Mouse (Mus musculus): ENCODE data around the gene Hs3st5. TPM values are rescaled to one million over a fixed set of nuclear protein-coding genes. Genes with fewer than 3 reads are reported as not detected.

Gene Hs3st5
- polyA plus RNA-seq (2012; ENCODE audit: insufficient read depth, insufficient read length, missing spikeins), result not detected in 2 replicates

- Histone ChIP-seq H3K4me1 (ENCODE audit: control insufficient read depth, insufficient read depth, low read length) (no peaks in the 10 kb centered on the region), H3K27ac (ENCODE audit: insufficient read depth, low read depth, low read length) (no peak within 1 kb of the TSS)
Observed at GRCm38 (mm10) chr10:36506727-36507555, at the start of gene Hs3st5. Gene Hs3st5, plus strand, starts transcription at chr10:36506814.

GRCm38 (mm10) chr10:36468664-36469063 lies 38.0 kb upstream of the Hs3st5 start:
- TF ChIP-seq CTCF (IDR thresholded peaks at IDR 0.05; ENCODE audit: low read depth, low read length), result no peak
- no peak for TF ChIP-seq POLR2A (IDR thresholded peaks at IDR 0.05; ENCODE audit: borderline replicate concordance, low read depth, low read length)
- H3K4me3 ChIP-seq (ENCODE audit: insufficient read depth, low read length), result no peak overlapping the region
- no peaks in the 10 kb centered on the region for H3K4me1 ChIP-seq (ENCODE audit: control insufficient read depth, insufficient read depth, low read length)
- no peak overlapping the region for H3K27ac ChIP-seq (ENCODE audit: insufficient read depth, low read depth, low read length)

More at GRCm38 (mm10) chr10:36506727-36507555, at the start of gene Hs3st5:
- TF ChIP-seq CTCF (IDR thresholded peaks at IDR 0.05; ENCODE audit: low read depth, low read length) (no peak), POLR2A (IDR thresholded peaks at IDR 0.05; ENCODE audit: borderline replicate concordance, low read depth, low read length) (no peak)
- no peak within 1 kb of the TSS for H3K4me3 ChIP-seq (ENCODE audit: insufficient read depth, low read length)

DNA sequence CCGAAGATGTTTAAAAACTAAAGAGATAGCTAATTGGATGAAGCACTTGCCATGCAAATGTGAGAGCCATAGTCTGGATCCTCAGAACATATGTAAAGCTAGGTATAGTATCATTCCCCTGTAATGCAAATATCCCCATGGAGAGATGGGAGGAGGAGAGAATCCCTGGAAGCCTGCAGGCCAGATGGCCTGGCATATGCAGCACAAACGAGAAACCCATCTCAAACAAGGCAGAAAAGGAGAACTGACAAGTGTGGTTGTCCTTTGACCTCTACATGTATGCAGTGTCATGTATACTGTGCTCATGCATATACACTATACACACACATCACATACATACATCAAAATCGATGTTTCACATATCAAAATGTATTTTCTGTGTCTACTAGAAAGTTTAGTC lies 35.5 kb upstream of the Hs3st5 start:
- Histone ChIP-seq H3K27ac (ENCODE audit: insufficient read depth, low read depth, low read length) (no peak overlapping the region), H3K4me3 (ENCODE audit: insufficient read depth, low read length) (no peak overlapping the region), H3K4me1 (ENCODE audit: control insufficient read depth, insufficient read depth, low read length) (no peaks in the 10 kb centered on the region)
- TF ChIP-seq CTCF (IDR thresholded peaks at IDR 0.05; ENCODE audit: low read depth, low read length), result no peak
- no peak for TF ChIP-seq POLR2A (IDR thresholded peaks at IDR 0.05; ENCODE audit: borderline replicate concordance, low read depth, low read length)

- Histone ChIP-seq H3K4me3 (ENCODE audit: insufficient read depth, low read length) (no peak overlapping the region), H3K4me1 (ENCODE audit: control insufficient read depth, insufficient read depth, low read length) (no peaks in the 10 kb centered on the region), H3K27ac (ENCODE audit: insufficient read depth, low read depth, low read length) (no peak overlapping the region)
- TF ChIP-seq CTCF (IDR thresholded peaks at IDR 0.05; ENCODE audit: low read depth, low read length) (no peak), POLR2A (IDR thresholded peaks at IDR 0.05; ENCODE audit: borderline replicate concordance, low read depth, low read length) (no peak)
Observed at GRCm38 (mm10) chr10:36474834-36475233, 31.8 kb upstream of the Hs3st5 start.

DNA sequence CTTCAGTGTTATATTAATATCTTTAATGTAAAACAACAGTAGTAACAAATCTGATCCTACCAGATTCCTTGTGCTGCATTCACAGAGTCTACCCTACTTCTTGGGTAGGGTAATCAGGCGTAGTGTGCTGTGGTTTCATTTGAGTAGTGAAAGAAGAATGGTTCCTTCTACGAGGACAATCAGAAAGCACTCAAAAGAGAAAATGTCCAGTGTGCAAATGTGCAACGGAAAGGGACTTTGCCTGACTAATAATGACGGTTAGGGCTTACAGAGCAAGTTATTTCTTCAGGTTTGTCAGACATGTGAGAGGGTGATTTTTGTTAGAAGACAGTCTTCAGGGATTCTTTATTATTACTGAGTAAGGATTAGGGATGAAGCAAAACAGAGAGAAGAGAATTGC lies 29.1 kb upstream of the Hs3st5 start:
- Histone ChIP-seq H3K27ac (ENCODE audit: insufficient read depth, low read depth, low read length) (no peak overlapping the region), H3K4me3 (ENCODE audit: insufficient read depth, low read length) (no peak overlapping the region), H3K4me1 (ENCODE audit: control insufficient read depth, insufficient read depth, low read length) (no peaks in the 10 kb centered on the region)
- no peak for TF ChIP-seq POLR2A (IDR thresholded peaks at IDR 0.05; ENCODE audit: borderline replicate concordance, low read depth, low read length)
- no peak for TF ChIP-seq CTCF (IDR thresholded peaks at IDR 0.05; ENCODE audit: low read depth, low read length)

- Histone ChIP-seq H3K4me1 (ENCODE audit: control insufficient read depth, insufficient read depth, low read length) (no peaks in the 10 kb centered on the region), H3K27ac (ENCODE audit: insufficient read depth, low read depth, low read length) (no peak overlapping the region), H3K4me3 (ENCODE audit: insufficient read depth, low read length) (no peak overlapping the region)
- TF ChIP-seq POLR2A (IDR thresholded peaks at IDR 0.05; ENCODE audit: borderline replicate concordance, low read depth, low read length) (no peak), CTCF (IDR thresholded peaks at IDR 0.05; ENCODE audit: low read depth, low read length) (no peak)
Observed at GRCm38 (mm10) chr10:36483362-36483761, 23.3 kb upstream of the Hs3st5 start.

DNA sequence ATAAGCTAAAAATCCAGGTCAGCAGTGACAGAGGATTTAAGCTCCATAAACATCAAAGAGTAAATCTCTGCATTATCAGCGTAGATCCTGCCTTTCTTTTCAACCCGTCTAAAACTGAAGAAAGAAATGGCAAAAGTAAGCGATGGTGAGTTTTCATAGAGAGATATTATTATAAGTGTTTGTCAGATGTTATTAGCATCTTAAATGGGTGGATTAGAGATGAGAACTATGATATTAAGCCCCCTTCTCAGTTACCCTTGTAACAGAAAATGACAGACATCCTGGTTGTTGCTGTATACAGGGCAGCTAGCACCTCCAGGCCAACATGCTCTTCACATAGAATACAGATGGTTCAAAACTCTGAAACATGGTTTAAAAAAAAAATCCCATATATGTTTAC lies 22.6 kb upstream of the Hs3st5 start:
- no peak for TF ChIP-seq POLR2A (IDR thresholded peaks at IDR 0.05; ENCODE audit: borderline replicate concordance, low read depth, low read length)
- TF ChIP-seq CTCF (IDR thresholded peaks at IDR 0.05; ENCODE audit: low read depth, low read length), result no peak
- no peak overlapping the region for H3K4me3 ChIP-seq (ENCODE audit: insufficient read depth, low read length)
- no peak overlapping the region for H3K27ac ChIP-seq (ENCODE audit: insufficient read depth, low read depth, low read length)
- H3K4me1 ChIP-seq (ENCODE audit: control insufficient read depth, insufficient read depth, low read length), result no peaks in the 10 kb centered on the region

DNA sequence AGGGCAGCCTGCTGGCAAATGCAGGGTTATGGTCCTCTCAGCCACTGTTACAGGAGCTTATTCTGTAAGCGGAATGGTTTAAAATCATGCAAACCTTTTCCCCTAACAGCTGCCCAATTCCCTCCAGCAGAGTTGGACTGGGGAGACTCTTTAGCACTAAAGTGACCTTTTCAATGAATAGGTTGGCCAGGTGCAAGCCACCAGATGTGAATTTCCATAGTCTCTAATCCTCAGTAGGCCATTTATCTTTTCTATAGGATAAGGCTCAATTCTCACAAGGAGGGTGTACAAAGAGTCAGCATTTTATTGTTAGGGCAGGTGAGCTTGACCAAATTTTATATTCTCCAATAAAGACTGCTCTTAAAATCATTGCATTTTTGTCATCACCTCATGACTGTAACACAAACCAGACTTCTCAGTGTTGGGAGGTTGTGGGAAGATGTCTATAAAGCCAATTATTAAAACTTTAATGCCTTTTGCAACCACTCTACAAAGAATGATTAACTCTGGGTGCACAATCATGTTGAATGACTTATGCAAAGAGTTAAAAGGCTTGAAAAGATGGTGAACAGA lies 21.8 kb upstream of the Hs3st5 start:
- no peak overlapping the region for H3K4me3 ChIP-seq (ENCODE audit: insufficient read depth, low read length)
- TF ChIP-seq CTCF (IDR thresholded peaks at IDR 0.05; ENCODE audit: low read depth, low read length) (no peak), POLR2A (IDR thresholded peaks at IDR 0.05; ENCODE audit: borderline replicate concordance, low read depth, low read length) (no peak)
- no peaks in the 10 kb centered on the region for H3K4me1 ChIP-seq (ENCODE audit: control insufficient read depth, insufficient read depth, low read length)

GRCm38 (mm10) chr10:36493566-36493965 lies 13.0 kb upstream of the Hs3st5 start:
- no peaks in the 10 kb centered on the region for H3K4me1 ChIP-seq (ENCODE audit: control insufficient read depth, insufficient read depth, low read length)
- H3K27ac ChIP-seq (ENCODE audit: insufficient read depth, low read depth, low read length), result no peak overlapping the region
- no peak overlapping the region for H3K4me3 ChIP-seq (ENCODE audit: insufficient read depth, low read length)
- TF ChIP-seq CTCF (IDR thresholded peaks at IDR 0.05; ENCODE audit: low read depth, low read length), result no peak
- TF ChIP-seq POLR2A (IDR thresholded peaks at IDR 0.05; ENCODE audit: borderline replicate concordance, low read depth, low read length), result no peak

More for the DNA sequence above, 21.8 kb upstream of the Hs3st5 start:
- H3K27ac ChIP-seq (ENCODE audit: insufficient read depth, low read depth, low read length), result no peak overlapping the region

DNA sequence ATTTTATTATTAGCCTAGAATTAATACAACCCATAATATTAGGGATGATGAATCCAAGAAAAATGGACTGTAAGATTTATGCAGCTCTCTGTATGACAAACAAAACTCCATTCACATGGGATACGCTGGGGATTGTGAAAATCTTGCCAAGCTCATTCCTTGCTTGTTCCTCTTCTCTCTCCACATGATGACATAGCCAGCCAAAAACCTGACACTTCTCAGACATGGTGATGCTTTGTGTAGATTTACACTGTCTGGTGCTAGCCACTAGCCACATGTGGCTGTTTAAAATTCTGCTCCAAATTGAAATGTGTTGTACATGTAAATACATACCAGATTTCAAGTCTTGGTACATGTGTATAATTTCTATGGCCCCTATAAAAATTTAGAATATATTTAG lies 6.9 kb upstream of the Hs3st5 start:
- TF ChIP-seq POLR2A (IDR thresholded peaks at IDR 0.05; ENCODE audit: borderline replicate concordance, low read depth, low read length), result no peak
- TF ChIP-seq CTCF (IDR thresholded peaks at IDR 0.05; ENCODE audit: low read depth, low read length), result no peak
- no peak overlapping the region for H3K27ac ChIP-seq (ENCODE audit: insufficient read depth, low read depth, low read length)
- H3K4me3 ChIP-seq (ENCODE audit: insufficient read depth, low read length), result no peak overlapping the region
- H3K4me1 ChIP-seq (ENCODE audit: control insufficient read depth, insufficient read depth, low read length), result no peaks in the 10 kb centered on the region
